Mouse (Mus musculus) heart, adult 9 months (tissue): ENCODE data around the gene Cab39.

Source experiments
- DNase-seq, 2 experiments: peaks; one replicate each; pipeline ENCODE4 v3.0.0; 2022; ENCODE audit warnings: low spot score in 2 of 2

Gene Cab39

GRCm38 (mm10) chr1:85793208-85794105 is at the start of gene Cab39:
Cab39 (plus strand) TSS chr1:85793441.
- peak; percentile 83 to 86 for DNase-seq

GRCm38 (mm10) chr1:85744539-85744938 is 48.7 kb upstream of the Cab39 start:
- no peak for DNase-seq

- DNase-seq, result no peak
These were observed 46.7 kb upstream of the Cab39 start for GRCm38 (mm10) chr1:85746511-85746910.

- no peak for DNase-seq
These were observed 43.4 kb upstream of the Cab39 start for GRCm38 (mm10) chr1:85749829-85750228.

- no peak for DNase-seq
These were observed 42.6 kb upstream of the Cab39 start for GRCm38 (mm10) chr1:85750650-85751049.

GRCm38 (mm10) chr1:85751494-85751893 is 41.7 kb upstream of the Cab39 start:
- DNase-seq, result peak; percentile 50 to 62

GRCm38 (mm10) chr1:85751932-85752680 is 41.1 kb upstream of the Cab39 start:
- no peak for DNase-seq

GRCm38 (mm10) chr1:85757531-85758230 is 35.6 kb upstream of the Cab39 start:
- DNase-seq, result no peak

GRCm38 (mm10) chr1:85758231-85758968 is 34.8 kb upstream of the Cab39 start:
- peak; percentile 46 to 49 for DNase-seq

GRCm38 (mm10) chr1:85758969-85759293 is 34.3 kb upstream of the Cab39 start:
- no peak for DNase-seq

GRCm38 (mm10) chr1:85761665-85762064 is 31.6 kb upstream of the Cab39 start:
- DNase-seq, result no peak

GRCm38 (mm10) chr1:85763386-85763785 is 29.9 kb upstream of the Cab39 start:
- no peak for DNase-seq

- DNase-seq, result no peak
These were observed 28.9 kb upstream of the Cab39 start for GRCm38 (mm10) chr1:85764291-85764690.

- no peak for DNase-seq
These were observed 27.1 kb upstream of the Cab39 start for GRCm38 (mm10) chr1:85766120-85766519.

- DNase-seq, result no peak
These were observed 25.5 kb upstream of the Cab39 start for GRCm38 (mm10) chr1:85767754-85768153.

- peak in 1 of 2 experiments; percentile 19 for DNase-seq
These were observed 21.3 kb upstream of the Cab39 start for GRCm38 (mm10) chr1:85771976-85772375.

GRCm38 (mm10) chr1:85775136-85775535 is 18.1 kb upstream of the Cab39 start:
- DNase-seq, result peak in 1 of 2 experiments; percentile 28

- no peak for DNase-seq
These were observed 17.1 kb upstream of the Cab39 start for GRCm38 (mm10) chr1:85776154-85776553.

GRCm38 (mm10) chr1:85778436-85778835 is 14.8 kb upstream of the Cab39 start, which contains the start of gene A630001G21Rik:
A630001G21Rik (minus strand) TSS chr1:85778643.
- no peak for DNase-seq

- no peak for DNase-seq
These were observed 14.2 kb upstream of the Cab39 start for GRCm38 (mm10) chr1:85779012-85779411.

- DNase-seq, result no peak
These were observed 13.6 kb upstream of the Cab39 start for GRCm38 (mm10) chr1:85779428-85780180.
